Mouse (Mus musculus): ENCODE measurements around the gene Tbcc.
"Not testable (repeated sequence)": the region's sequence is repeated elsewhere in the genome, so short reads cannot be mapped to it uniquely, and the experiment has no call there.

The Tbcc gene

DNA sequence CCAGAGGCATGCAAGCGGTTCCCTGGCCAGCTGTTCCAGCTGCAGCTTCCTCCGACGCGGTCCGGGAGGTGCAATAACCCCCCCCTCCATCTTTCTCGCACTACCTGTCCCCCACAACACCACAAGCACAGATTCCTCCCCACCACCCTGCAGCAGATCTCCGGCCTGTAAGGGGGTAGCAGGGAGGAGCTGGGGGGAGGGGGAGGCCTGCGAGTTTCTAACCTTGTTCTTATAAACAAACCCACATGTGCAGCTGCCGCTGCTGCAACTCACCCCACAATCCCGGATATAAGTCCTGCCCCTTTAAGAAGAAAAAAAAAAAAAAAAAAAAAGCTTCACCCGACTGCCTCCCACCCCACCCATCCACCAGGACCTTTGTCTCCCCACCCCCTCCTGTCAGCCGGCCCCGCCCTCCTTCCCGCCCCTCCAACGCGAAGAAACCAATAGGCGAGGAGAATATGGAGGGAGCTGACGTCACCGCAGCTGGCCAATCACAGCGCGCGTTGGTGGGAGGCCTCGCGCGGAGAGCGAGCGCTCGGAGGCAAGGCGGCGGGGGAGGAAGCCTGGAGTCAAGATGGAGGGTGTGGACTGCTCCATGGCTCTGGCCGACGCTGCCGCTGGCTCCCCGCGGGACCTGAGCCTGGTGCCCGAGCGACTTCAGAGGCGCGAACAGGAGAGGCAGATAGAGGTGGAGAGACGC is at the start of gene Tbcc:
TSS of gene Tbcc (plus strand) at position 569 of the 700 bp plus-strand sequence.
- DNase-seq: peak; percentile 96 to 97

DNA sequence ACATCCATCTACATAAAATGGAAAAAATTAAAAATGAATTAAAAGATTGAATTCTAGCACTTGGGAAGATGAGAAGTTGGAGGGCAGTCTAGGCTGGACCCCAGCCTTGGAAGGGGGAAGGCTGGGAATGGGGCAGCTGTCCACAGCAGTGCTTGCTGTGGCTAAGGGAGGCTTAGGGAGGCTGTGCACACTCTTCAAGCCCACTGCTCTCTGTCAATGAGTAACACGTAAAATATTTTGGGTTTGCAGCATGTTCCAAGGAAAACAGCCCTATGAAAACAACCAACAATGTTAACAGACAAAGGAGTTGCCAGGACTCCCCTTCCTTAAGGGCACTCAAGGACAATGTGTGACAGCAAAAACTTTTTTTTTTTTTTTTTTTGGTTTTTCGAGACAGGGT is 47.5 kb upstream of the Tbcc start:
- no peak for DNase-seq

DNA sequence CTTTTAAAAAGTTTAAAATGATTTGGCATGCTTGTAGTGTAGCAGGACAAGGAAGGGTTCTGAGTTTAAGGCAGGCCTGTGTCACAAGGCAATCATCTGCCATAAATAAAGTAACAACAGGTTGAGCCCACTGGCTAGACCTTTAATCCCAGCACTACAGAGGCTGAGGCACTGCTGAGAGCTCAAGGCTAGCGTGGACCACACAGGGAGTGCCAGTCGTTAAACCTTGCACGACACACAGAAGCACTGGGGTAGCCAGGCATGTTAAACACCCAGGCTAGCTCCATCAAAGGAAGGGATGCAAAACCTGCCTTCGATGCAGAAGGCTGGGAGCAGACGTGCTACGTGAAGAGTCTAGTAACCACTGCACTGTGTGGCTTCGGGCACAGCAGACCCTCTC is 46.8 kb upstream of the Tbcc start:
- DNase-seq: no peak

DNA sequence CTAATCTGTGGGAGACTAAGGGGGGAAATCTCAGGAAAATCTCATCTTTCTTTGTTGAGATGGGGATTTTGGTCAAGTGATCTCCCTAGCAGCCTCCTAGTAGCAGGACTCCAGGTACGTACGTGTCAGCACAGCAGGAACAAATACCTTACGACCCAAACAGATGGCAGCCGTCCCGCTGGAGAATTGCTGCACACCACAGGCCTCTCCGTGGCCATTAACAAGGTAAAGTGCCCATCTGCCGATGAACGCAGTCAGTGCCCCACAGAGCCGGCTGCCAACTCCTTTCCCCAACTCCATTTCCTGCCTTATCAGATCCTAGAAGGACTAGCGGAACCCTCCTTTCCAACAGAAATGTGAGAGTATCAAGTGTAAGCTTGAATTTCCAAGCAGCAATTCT is 45.7 kb upstream of the Tbcc start:
- peak; percentile 77 to 80 for DNase-seq

DNA sequence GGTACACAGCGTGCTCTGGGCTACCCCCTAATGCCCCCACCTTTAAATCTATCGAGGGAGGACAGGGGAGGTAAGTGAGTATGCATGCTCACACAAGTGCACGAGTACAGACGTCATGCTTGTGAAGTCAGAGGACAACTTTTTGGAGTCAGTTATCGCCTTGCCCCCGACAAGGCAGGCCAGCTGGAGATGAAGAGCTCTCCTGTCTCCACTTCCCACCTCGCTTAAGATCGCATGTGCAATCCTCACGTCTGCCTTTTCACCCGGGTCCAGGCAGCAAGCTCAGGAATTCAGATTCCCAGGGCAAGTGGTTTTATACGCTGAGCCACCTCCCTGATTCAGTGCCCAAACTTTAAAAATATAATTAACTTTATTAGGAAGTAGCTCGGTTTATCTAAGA is 45.2 kb upstream of the Tbcc start:
- no peak for DNase-seq

DNA sequence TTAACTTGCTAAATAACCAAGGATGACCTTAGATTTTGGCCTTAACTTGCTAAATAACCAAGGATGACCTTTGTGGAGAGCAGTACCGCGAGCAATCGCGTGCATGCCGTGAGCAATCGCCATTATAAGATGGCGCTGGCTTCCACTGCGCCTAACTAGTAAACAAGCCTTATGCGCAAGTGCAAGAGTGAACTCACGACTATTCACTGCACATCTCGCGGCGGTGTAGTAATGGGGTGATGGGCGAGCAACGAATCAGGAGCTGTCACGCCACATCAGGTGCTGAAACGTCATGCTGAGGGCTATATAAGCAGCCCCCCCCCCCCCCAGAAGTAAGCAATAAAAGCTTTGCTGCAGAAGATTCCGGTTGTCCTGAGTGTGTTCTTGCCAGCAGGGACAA is 43.9 kb upstream of the Tbcc start:
- DNase-seq: not testable (repeated sequence)

DNA sequence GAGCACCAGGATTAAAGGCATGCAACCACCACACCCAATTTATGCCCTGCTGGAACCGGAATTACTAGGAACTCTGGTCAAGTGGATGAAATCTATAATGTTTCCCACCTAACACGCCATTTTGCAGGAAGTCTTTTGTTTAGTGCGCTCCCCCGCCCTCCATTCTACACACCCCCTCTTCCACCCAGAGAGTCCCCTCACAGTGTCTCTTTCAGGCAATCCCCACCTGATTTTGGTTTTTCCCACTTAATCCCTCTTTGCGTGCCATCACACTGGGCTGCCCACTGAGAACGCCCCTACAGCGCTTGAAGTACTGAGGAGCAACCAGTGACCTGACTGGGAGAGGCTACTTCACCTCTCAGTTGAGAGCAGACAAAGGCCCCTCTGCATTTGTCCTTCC is 43.3 kb upstream of the Tbcc start:
- no peak for DNase-seq

DNA sequence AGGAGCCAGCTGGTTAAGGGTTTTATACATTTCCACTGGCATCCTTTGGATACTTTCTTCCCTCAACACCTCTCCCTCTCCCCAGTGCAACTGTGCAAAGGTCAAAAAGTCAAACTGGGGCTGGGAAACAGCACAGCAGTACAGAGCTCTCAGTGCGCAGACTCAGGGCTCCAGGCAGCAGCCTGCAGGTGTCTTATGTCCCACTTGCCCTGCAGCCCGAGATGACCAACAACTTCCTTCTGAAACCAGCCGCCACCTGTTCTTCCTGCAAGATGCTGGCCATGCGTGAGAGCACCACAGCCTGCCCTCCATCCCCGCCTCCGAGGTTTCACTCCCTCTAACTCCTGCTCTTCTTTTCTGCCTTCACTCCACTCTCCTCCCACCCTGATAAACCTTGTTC is 37.8 kb upstream of the Tbcc start:
- DNase-seq: no peak

DNA sequence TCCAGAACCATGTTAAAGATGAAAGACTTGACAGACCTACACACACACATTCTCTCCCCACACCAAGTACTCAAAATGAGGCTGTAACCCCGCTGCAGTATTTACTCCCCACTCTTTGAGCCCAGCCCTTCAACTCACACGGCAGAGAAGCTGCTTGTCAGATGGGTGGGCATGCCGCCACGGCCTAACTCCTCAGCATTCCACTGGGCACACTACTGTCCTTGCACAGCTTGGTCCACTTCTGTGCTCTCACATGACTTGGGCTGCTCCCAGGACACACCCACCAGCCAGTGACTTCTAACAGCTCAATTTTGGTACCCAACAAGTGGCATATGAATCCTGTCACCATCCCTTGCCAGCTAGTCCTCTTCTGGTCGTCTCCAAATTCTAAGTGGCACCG is 37.2 kb upstream of the Tbcc start:
- peak; percentile 54 to 62 for DNase-seq

DNA sequence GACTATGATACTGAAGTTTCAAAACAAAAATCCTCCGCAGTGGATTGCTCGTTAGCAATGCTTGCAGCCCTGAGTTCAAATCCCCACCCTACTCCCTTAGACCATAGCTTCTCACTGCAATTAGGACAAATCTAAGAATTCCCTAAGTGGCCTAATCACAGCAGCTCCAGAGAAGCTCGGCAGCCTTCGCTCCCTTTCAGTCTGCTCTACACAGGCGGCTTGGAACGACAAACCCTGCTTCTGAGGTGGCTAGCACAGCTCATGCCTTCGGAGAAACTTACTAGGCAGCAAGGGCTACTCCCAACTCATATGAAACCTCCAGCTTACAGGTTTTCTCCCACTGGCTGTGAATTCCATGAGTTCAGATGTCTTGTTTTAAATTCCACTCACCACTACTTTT is 36.4 kb upstream of the Tbcc start:
- DNase-seq: no peak

DNA sequence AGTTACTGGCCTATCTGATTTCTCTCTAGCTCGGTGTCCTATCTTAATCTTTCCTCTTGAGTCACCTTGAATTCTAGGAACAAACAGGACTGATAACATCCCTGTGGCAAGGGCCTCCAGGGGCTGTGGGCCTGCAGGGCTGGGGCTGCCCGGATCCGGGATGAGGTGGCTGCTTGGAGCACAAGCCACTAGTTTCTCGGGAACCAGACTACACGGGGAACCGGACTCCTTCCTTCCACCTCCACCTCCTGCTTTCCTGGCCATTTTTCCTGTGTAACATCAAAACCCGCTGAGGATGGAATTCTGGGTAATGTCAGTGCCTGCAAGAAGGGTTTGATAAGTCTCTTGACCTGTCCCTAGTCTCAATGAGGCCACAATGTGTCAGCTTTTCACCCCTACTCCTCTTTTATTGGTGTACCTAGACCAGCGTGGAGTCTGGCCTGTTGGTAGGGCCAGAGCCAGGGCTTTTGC is 35.8 kb upstream of the Tbcc start:
- peak; percentile 22 to 31 for DNase-seq

DNA sequence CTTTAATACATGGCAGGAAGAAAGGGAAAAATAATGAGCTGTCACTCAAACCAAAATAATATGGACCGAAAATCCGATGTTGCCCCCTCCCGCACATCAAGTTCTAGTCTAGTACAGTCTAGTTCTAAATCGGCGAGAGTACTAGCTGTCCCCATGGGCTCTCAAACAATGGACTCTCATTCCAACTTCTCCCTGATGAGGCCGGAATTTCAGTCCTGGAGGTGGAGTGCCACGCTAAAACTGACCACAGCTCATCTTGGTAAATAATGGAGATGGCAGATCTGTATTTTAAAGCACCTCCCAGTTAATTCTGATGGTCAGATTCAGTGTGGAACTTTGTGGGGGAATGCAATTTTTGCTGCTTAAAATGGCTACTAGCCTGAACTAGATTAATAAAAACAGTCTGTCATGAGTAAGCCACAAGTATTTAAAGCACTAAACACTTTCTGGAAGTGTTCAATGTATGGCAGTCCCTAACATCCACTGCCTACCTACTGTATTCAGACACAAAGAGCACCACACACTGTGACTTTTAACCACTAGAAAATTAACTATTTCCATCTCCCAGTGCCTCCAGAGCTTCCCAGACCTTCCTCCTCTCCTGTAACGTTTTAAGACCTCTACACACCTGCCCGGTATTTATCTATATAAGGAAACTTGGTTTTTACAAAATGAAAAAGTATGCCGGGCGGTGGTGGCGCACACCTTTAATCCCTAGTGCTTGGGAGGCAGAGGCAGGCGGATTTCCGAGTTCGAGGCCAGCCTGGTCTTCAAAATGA is 35.0 kb upstream of the Tbcc start:
- DNase-seq: no peak

DNA sequence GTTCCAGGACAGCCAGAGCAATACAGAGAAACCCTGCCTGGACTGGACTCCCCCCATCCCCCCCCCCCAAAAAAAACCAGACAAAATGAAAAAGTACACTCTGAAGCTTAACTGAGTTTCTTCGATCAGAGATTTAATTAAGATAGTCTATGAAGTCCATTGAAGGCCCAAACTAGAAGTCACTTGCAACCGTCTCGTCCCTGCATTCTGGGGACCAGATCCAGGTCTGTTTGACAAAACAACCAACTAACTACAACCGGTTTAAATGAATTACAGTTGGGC is 34.4 kb upstream of the Tbcc start:
- DNase-seq: no peak

DNA sequence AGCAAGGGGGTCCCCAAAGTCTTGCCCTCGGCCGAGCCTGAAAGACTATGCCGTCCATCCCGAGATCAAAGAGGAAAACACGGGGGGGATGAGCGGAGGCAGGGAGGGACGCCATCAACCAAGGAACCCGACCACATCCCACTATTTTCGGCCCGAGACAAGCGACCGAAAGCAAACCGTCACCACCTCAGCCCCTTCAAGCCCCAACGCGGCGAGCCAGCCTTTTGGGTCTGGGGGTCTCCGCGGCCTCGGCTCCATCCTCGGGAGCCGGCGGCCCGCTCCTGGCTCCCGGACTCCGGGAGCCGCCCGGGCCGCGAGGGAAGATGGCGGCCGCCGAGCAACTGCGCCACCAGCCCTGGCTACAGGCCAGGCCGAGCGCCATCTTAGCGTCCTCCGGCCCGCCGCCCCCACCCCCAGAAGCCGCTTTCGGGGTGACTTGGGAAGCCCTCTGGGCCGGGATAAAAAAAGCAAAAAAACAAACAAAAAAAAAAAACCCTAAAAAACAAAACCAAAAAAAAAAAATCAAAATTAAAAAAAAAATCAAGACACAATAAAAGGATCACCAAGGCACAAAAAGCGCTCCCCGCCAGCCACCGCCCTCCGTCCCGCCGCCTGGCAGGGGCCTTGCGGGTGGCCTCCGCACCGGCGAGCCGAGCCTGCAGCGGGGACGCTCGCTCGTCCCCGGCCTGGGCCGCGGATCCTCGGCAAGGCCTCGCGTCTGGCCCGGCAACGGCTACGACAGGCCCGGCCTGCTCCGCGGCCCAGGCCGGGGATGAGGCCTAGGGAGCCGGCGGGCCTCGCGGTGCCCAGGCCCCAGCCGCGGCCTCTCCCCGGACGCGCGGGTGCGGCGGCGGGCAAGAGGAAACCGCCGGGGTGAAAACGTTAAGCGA is 33.8 kb upstream of the Tbcc start:
- peak; percentile 87 to 90 for DNase-seq

DNA sequence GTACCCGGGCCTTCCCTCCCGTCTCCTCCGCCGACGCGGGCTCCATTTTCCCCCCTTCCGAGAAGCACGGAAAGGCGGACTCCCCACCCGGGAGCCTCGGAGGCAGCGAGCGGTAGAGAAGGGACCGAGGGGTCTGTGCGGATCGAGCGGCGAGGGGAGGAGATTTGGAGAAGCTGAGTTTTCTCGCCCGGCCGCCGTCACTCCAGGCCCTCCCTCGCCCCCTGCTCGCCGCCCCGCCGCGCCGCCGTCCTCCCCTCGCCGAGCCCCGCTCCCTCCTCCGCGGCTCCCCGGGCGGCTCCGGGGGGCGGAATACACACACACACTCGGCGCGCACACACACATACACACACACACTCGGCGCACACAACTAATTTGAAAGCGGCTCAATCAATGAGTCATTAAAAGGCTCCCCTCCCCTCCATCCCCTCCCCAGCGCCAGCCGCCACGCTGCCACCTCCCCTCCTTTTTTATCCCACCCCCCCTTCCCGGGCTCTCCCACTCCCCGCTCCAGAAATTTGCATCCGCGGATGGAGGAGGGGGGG is 33.1 kb upstream of the Tbcc start:
- peak; percentile 71 to 73 for DNase-seq

DNA sequence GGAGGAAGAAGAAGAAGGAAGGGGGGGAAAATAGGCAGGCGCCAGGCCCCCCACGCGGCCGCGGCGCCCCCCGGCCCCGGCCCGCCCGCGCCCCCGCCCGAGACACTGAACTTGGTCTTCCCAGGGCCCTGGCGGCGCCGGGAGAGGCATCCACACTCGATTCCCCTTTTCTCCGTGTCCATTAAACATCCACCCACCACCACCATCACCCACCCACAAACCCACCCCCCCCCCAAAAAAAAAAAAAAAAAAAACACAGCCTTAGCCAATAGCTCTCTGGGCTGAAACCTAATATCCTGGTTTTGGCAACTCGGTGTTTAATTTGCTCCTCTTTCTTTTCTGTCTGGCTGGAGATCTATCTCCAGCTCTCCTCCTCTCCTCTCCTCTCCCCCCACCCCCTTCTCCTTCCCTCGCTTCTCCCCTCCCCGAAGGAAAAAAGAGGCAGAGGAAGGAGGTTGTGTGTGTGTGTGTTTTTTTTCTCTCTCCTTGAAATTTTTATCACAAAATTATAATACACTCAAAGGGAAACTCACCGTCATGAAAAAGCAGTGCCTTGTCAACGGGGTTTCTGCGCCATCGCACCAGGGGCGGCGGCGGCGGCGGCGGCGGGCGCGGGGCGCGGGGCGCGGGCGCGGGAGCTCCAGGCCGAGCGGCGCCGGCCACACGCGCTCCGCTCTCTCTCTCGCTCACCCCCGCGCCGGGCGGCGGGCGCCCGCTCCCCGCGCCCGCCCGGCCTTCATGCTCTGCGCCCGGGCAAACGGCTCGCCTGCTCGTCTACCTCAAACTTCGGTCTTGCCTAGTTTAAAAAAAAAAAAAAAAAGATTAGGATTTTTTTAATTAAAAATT is 32.4 kb upstream of the Tbcc start, which contains the start of gene Bicral:
TSS of gene Bicral (minus strand) at position 580 of the 846 bp plus-strand sequence.
- peak; percentile 73 to 77 for DNase-seq

DNA sequence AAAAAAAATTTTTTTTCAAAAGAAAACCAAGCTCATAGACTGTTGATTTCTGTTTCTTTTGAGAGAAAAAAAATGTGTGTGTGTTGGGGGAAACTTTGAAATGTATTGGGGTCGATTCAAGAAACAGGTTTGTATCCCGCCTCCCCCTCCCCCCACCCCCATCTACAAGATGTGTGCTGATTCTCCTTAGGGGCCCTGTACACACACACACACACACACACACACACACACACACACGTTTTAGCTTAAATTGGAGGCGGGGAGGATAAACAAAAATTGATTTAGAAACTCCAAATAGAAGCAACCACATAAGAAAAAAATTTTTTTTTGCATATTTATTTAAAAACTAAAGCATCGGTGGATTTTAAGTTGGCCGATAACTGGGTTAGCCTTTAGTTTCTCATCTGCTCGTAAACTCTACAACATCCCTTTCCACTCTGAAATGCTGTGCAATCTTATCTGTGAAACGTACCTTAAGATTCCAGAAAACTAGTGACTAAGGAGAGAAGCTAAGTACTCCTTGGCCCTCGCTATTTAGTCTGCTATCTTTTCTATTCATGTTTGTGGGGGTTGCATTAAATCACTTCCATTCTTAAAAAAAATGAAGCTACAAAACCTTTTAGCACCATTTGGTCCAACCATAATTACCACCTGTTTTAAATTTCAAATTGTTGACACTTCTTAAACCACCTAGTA is 31.6 kb upstream of the Tbcc start:
- no peak for DNase-seq

DNA sequence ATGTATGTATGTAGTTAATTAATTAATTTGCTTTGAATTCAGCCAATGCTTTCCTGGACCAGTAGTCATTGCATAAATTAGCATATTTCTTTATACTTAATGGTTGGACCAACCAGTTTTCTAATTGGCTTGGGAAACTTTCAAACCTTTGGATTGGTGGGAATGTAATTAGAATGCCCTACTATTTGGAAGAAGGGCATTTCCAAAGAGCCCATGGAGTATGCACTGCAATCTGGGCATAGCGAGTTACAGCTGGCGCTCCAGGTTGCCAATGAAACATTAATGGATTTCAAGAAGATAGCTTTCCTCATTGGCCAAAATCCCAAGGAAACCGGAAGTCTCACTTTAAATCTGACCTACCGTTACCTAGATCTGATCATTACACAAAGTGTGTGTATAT is 30.4 kb upstream of the Tbcc start:
- DNase-seq: no peak

DNA sequence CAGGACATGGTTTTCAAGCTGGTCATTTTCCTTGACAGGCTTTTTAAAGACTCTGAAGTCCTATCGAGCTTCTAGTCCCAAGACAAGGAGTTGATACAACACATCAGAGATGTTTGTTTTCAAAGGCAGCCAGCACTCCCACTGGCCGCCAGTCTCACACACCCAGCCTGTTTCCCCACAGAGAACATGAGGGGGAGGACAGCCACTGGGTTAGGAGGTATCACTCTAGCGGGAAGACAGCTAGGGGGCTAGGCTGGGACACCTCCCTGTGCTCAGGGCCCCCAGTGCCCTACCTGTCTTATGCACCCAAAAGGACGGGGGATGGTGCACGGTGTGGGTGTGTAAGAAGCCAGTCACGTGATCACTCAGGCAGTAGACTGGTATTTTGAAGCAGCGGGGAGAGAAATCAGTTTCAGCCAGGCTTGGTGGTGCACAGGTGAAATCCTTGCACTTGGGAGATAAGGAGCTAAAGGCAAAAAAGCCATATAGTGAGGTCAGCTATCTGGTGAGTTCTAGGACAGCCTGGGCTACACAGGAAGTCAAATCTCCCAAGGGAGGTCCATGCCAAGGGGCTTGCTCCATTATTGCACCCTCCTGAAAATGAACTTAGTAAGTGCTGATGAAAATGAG is 25.8 kb upstream of the Tbcc start:
- DNase-seq: no peak

DNA sequence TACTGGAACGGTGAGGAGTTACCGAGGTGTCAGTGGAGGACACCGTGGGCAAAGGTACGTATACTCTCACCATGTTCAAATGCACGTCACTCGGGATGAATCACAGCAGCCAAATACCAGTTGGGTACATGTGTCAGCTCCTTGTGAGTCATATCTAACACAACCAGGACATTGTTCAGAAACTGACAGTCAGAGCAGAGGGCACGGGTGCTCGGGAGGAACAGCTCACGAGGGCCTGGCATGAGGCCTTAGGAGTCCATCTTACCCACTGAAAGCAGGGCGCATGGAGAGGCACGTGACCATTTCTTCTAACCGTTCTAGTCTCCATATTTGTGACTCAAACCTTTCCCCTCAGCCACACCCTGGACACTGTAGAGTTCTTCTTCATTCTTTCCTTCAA is 23.6 kb upstream of the Tbcc start:
- DNase-seq: no peak

DNA sequence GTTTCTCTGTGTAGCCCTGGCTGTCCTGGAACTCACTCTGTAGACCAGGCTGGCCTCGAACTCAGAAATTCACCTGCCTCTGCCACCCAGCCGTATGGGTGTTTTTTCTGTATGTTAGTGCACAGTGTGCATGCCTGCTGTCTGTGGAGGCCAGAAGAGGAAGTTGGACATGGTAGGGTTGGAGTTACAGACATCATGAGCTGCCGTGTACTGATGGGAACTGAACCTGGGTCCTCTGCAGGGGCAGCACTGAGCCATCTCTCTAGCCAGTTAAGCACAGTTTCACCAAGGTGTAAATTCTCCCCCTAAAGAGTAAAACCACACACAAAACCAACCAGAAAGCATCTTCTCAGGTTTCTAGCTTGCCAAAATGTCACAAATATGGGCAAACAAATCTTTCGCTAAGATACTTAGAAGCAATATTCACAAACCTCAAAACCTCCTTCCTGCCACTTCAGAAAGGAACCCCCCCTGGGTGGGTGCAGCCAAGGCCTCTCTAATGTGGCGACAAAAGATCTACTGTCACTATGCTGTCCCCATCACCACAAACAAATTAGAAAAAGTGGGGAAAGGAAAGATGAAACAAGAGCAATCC is 20.2 kb upstream of the Tbcc start:
- no peak for DNase-seq

All from cerebellum, postnatal 36 days (tissue).